Mouse (Mus musculus) cortical plate, adult 2 months (tissue): ENCODE measurements around the gene Gtf2ird2.

ENCODE experiments used
- CTCF ChIP-seq: fragments of 200-500 bp; IDR thresholded peaks from 2 replicates; pipeline ENCODE4 v1.5.1; 2011; ENCODE audit warnings: mild to moderate bottlenecking, control low read depth, low read length; ENCODE audit not compliant: insufficient read depth; ENCODE audit errors: extremely low read depth
- POLR2A ChIP-seq: fragments of 200-500 bp; IDR thresholded peaks from 2 replicates; pipeline ENCODE4 v1.6.1; 2011; ENCODE audit warnings: mild to moderate bottlenecking, low read length, control low read depth; ENCODE audit not compliant: insufficient read depth; ENCODE audit errors: extremely low read depth

DNA sequence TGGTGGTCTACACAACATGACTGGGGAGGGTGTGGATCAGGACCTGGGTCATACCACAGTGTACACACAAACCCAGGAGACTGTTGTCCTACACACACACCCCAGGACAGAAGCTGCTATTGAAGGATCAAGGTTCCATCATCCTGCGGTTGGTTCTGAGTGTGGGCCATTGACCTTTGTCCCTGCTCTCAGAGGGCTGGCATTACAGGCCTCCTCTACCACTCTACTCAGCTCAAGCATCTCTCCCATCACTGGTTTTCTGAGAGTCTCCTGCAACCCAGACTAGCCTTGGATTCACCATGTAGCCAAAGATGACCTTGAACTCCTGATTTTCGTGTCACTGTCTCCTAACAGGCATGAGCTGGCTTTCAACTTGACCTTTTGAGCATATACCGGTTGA, 52.4 kb downstream of the Gtf2ird2 start:
- TF ChIP-seq CTCF (no peak), POLR2A (no peak)
